Mouse (Mus musculus): Measurements from ENCODE around the gene Tle1.

DNA sequence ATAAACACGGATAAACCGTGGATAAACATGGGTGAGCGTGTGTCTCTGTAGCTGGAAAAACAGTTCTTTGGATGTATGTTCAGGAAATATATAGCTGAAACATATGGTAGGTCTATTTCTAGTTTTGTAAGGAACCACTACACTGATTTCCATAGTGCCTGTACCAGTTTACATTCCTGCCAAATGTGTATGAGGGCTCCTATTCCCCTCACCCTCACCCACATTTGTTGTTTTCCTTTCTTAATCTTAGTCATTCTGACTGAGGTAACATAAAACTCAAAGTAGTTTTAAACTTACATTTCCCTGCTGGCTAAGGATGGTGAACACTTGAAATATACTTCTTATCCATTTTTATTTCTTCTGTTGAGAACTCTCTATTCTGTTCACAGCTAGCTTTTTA, 20.9 kb upstream of the Tle1 start:
- TF ChIP-seq CTCF (IDR thresholded peaks at IDR 0.05; ENCODE audit: borderline replicate concordance, insufficient read depth, low read length) (no peak), POLR2A (IDR thresholded peaks at IDR 0.05; ENCODE audit: low read depth, low read length) (no peak)

All from embryonic fibroblast, embryonic 13.5 days (primary cell).